8 mouse cellular contexts compared by ENCODE assay signal in the genomic region with DNA sequence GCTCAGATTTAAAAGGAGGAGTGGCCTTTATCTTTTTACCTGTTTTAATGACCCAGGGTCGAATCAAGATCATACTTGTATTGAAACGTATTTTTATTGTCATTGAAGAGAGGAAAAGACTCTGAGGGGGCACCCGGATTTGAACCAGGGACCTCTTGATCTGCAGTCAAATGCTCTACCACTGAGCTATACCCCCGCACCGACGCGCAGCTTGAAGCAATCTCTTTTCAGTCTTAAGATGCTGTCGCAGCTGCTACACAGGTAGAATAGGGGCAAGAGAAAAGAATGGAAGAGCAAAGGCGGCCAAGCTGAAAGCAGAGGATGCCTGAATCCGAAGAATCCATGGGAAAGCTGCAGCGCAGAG. TPM values are rescaled to one million over a fixed set of nuclear protein-coding genes. Genes with fewer than 3 reads are reported as not detected.
DNase-seq lines count a peak whose midpoint lies in the region; ATAC-seq and TF ChIP-seq lines count a peak whose summit lies in the region.

Gene Lasp1, plus strand, starts transcription at position 219 of the 364 bp plus-strand sequence.

- WGBS in heart, embryonic 15.5 days: under 1% methylated on average over 11 of the region's 11 CpGs
- under 1% methylated on average over 11 of the region's 11 CpGs for WGBS in liver, embryonic 14.5 days (ENCODE audit: insufficient replicate concordance)
- WGBS in stomach, postnatal 0 days: 1% methylated on average over 11 of the region's 11 CpGs

- H3K4me3 ChIP-seq in heart, embryonic 15.5 days: peak within 1 kb of the TSS; percentile 83
- peak within 1 kb of the TSS; percentile 65 to 72 for H3K4me3 ChIP-seq in liver, embryonic 14.5 days (ENCODE audit: insufficient read depth in 1 of 2, low read depth in 2 of 2, low read length in 2 of 2)
- H3K4me3 ChIP-seq in stomach, postnatal 0 days (ENCODE audit: low read depth, low read length): peak within 1 kb of the TSS; percentile 90

- no peak for ATAC-seq in erythroid progenitor cell, adult 5-6 weeks (replicated peaks; ENCODE audit: low FRiP score, poor library complexity, severe bottlenecking)
- peak; percentile 32; the same call in 1 of the 2 replicates for ATAC-seq in heart, embryonic 15.5 days (replicated peaks; ENCODE audit: insufficient number of reproducible peaks, insufficient read depth, low FRiP score, low read depth)
- peak; percentile 45; the same call in 1 of the 2 replicates for ATAC-seq in liver, embryonic 14.5 days (ENCODE audit: insufficient read depth)
- peak; percentile 33 for ATAC-seq in stomach, postnatal 0 days (ENCODE audit: low FRiP score, low TSS enrichment)

- no peaks in the 10 kb centered on the region for H3K36me3 ChIP-seq in heart, embryonic 15.5 days
- no peaks in the 10 kb centered on the region for H3K36me3 ChIP-seq in liver, embryonic 14.5 days (replicated peaks; ENCODE audit: control insufficient read depth, insufficient read depth, low read depth)
- H3K36me3 ChIP-seq in stomach, postnatal 0 days (ENCODE audit: control insufficient read depth, insufficient read depth, low read length): no peaks in the 10 kb centered on the region

- TF ChIP-seq CTCF in brain, embryonic 14.5 days (IDR thresholded peaks at IDR 0.05; ENCODE audit: borderline replicate concordance, extremely low read depth, insufficient read depth, insufficient read length): no peak
- no peak for TF ChIP-seq CTCF in liver, embryonic 14.5 days (IDR thresholded peaks at IDR 0.05; ENCODE audit: low read depth)
- TF ChIP-seq CTCF in stomach, postnatal 0 days (IDR thresholded peaks at IDR 0.05; ENCODE audit: low read depth): no peak

- H3K4me1 ChIP-seq in heart, embryonic 15.5 days (replicated peaks): peaks cover 32% of the 10 kb centered on the region
- H3K4me1 ChIP-seq in liver, embryonic 14.5 days (replicated peaks; ENCODE audit: control insufficient read depth in 2 of 2, insufficient read depth in 2 of 2, low read length in 1 of 2): peaks cover 0 to 26% of the 10 kb centered on the region in 2 experiments; a peak in 3 of 4 replicates
- H3K4me1 ChIP-seq in stomach, postnatal 0 days (replicated peaks; ENCODE audit: control insufficient read depth, insufficient read depth): peaks cover 3% of the 10 kb centered on the region; the same call in 1 of the 2 replicates

- H3K27me3 ChIP-seq in heart, embryonic 15.5 days: no peaks in the 10 kb centered on the region
- no peaks in the 10 kb centered on the region; the same call in 1 of the 2 replicates for H3K27me3 ChIP-seq in liver, embryonic 14.5 days (ENCODE audit: control insufficient read depth, insufficient read depth, low read length)
- H3K27me3 ChIP-seq in stomach, postnatal 0 days (ENCODE audit: control insufficient read depth, insufficient read depth, low read length): no peaks in the 10 kb centered on the region

- no peaks in the 10 kb centered on the region for H3K9me3 ChIP-seq in heart, embryonic 15.5 days (replicated peaks)
- H3K9me3 ChIP-seq in liver, embryonic 14.5 days (ENCODE audit: control insufficient read depth, low read length): no peaks in the 10 kb centered on the region
- H3K9me3 ChIP-seq in stomach, postnatal 0 days (ENCODE audit: control insufficient read depth, low read length): no peaks in the 10 kb centered on the region

- H3K4me2 ChIP-seq in heart, embryonic 15.5 days: peak within 1 kb of the TSS; percentile 93
- H3K4me2 ChIP-seq in liver, embryonic 14.5 days (ENCODE audit: low read depth): peak within 1 kb of the TSS; percentile 81
- H3K4me2 ChIP-seq in stomach, postnatal 0 days (replicated peaks; ENCODE audit: low read depth): peak within 1 kb of the TSS; percentile 74

- no peak for TF ChIP-seq POLR2A in brain, embryonic 14.5 days (IDR thresholded peaks at IDR 0.05; ENCODE audit: borderline replicate concordance, extremely low read depth, insufficient read depth, insufficient read length, poor library complexity, severe bottlenecking)

- peak within 1 kb of the TSS; percentile 80 for H3K9ac ChIP-seq in heart, embryonic 15.5 days
- H3K9ac ChIP-seq in liver, embryonic 14.5 days (replicated peaks): peak within 1 kb of the TSS; percentile 58
- peak within 1 kb of the TSS; percentile 90 for H3K9ac ChIP-seq in stomach, postnatal 0 days (ENCODE audit: low read length)

- TF ChIP-seq EP300 in liver, embryonic 14.5 days (IDR thresholded peaks at IDR 0.05; ENCODE audit: low read depth): no peak
- no peak for TF ChIP-seq EP300 in stomach, postnatal 0 days (optimal IDR thresholded peaks at IDR 0.05)

- peak; percentile 92 for DNase-seq in CD4-positive, CD25-positive, alpha-beta regulatory T cell, adult 2 months (ENCODE audit: low read depth, low spot score)
- peak; percentile 93 for DNase-seq in brain, embryonic 14.5 days (ENCODE audit: low read depth)
- peak; percentile 85 to 88 for DNase-seq in kidney, postnatal 36 days
- DNase-seq in liver, embryonic 14.5 days (ENCODE audit: low read depth in 3 of 3, low spot score in 3 of 3): peak in 2 of 3 experiments; percentile 53 to 55
- DNase-seq in neural tube, embryonic 10.5 days (ENCODE audit: extremely low spot score, low spot score): peak; percentile 96
- peak; percentile 91 for DNase-seq in stomach, postnatal 0 days (ENCODE audit: low spot score)

- peak within 1 kb of the TSS; percentile 94 for H3K27ac ChIP-seq in heart, embryonic 15.5 days
- H3K27ac ChIP-seq in liver, embryonic 14.5 days: peak within 1 kb of the TSS; percentile 46
- H3K27ac ChIP-seq in stomach, postnatal 0 days (replicated peaks): peak within 1 kb of the TSS; percentile 98

RNA-seq across cellular contexts. Expression of gene Lasp1, which starts in this region (rescaled TPM):
- polyA plus RNA-seq in brain, embryonic 14.5 days (2012; rRNA removed): 91.7 and 139 TPM in 2 replicates
- total RNA-seq in erythroid progenitor cell, adult 5-6 weeks (2015; ENCODE audit: low replicate concordance): 28.9 and 33.5 TPM in 2 replicates
- total RNA-seq in erythroid progenitor cell, adult 5-6 weeks (2017; ENCODE audit: low replicate concordance): 14.8 and 57.0 TPM in 2 replicates
- 40.3 and 65.5 TPM in 2 replicates for polyA plus RNA-seq in heart, embryonic 15.5 days (2015; fragmentation: Nextera tagmentation; extraction: Ambion mirVana)
- polyA plus RNA-seq in liver, embryonic 14.5 days (2012; rRNA removed): 19.1 and 19.5 TPM in 2 replicates
- 15.5 and 20.3 TPM in 2 replicates for polyA plus RNA-seq in liver, embryonic 14.5 days (2014; fragmentation: Nextera tagmentation; extraction: Ambion mirVana)
- 84.0 and 90.1 TPM in 2 replicates for polyA plus RNA-seq in stomach, postnatal 0 days (2015; fragmentation: Nextera tagmentation; extraction: Ambion mirVana)

Comparison
In these comparisons a context has a peak if more than half of its experiments do, and no peak if none do; other contexts are left out.
1. H3K27ac ChIP-seq: peak in every context shown above with its lines; median percentile 98 in stomach, postnatal 0 days; 94 in heart, embryonic 15.5 days; 46 in liver, embryonic 14.5 days.